Mouse (Mus musculus) adrenal gland, postnatal 10 days (tissue): ENCODE results near the gene Trir. TPM values are rescaled to one million over a fixed set of nuclear protein-coding genes. Genes with fewer than 3 reads are reported as not detected.
A peak's percentile ranks its signal among the peaks of the same experiment; 100 is the strongest.

Experiments
- DNase-seq: peaks from one replicate; pipeline ENCODE4 v3.0.0; 2021; ENCODE audit warnings: mixed read lengths
- long read RNA-seq, 2 experiments: library from polyadenylated mRNA; stranded (forward); transcript quantifications; one replicate each; pipeline ENCODE4 v2.0.0; 2021
- total RNA-seq, 2 experiments: library from RNA; stranded (reverse); gene quantifications; 2 replicates each; pipeline ENCODE4 v1.2.3; 2021

Trir gene
- total RNA-seq: 100 to 1,000 TPM; 143 to 155 TPM
- long read RNA-seq, experiment 1, transcript Trir-201 (3 exons, 902 nt): major isoform, 141 of 163 reads
- long read RNA-seq, experiment 1, partial matches to known transcripts: 8 of 163 reads
- long read RNA-seq, experiment 1, other reads (novel, unspliced or antisense): 14 of 163 reads
- long read RNA-seq, experiment 2, transcript Trir-201 (3 exons, 902 nt): major isoform, 63 of 87 reads
- long read RNA-seq, experiment 2, partial matches to known transcripts: 19 of 87 reads
- long read RNA-seq, experiment 2, other reads (novel, unspliced or antisense): 5 of 87 reads

DNA sequence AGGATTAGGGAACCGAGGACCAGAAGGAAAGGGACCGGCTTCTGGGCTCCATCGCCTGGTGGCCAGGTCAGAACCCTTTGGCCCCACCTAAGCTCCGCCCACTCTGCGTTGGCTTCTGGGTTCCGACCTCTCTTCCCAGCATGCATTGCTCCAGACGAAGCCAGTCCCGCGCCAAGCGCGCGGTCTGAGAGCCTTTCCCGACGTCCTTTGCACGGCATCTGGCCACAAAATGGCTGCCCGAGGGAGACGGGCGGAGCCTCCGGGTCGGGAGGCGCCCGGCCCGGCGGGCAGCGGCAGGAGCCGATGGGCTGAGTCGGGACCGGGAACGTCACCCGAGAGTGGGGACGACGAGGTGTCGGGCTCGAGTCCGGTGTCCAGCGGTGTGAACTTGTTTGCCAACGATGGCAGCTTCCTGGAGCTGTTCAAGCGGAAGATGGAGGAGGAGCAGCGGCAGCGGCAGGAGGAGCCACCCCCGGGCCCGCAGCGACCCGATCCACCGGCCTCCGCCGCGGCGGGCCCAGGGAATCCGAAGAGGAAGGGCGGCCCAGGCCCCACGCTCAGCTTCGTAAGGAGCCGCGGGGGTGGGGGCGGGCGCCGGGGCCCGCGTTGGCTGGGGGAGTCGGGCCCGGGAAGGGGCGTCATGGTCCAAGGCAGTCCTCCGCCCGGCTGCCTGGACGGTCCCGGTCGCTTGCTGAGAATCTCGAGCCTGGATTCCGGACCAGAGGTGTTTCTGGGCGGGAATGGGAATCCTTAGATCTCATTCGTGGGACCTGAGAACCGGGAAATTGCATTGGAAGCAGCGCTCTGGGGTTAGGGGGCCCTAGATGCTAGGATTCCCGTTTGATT lies at the start of gene Trir:
Gene Trir, plus strand, starts transcription at position 154 of the 846 bp plus-strand sequence.
- peak; percentile 97 for DNase-seq

DNA sequence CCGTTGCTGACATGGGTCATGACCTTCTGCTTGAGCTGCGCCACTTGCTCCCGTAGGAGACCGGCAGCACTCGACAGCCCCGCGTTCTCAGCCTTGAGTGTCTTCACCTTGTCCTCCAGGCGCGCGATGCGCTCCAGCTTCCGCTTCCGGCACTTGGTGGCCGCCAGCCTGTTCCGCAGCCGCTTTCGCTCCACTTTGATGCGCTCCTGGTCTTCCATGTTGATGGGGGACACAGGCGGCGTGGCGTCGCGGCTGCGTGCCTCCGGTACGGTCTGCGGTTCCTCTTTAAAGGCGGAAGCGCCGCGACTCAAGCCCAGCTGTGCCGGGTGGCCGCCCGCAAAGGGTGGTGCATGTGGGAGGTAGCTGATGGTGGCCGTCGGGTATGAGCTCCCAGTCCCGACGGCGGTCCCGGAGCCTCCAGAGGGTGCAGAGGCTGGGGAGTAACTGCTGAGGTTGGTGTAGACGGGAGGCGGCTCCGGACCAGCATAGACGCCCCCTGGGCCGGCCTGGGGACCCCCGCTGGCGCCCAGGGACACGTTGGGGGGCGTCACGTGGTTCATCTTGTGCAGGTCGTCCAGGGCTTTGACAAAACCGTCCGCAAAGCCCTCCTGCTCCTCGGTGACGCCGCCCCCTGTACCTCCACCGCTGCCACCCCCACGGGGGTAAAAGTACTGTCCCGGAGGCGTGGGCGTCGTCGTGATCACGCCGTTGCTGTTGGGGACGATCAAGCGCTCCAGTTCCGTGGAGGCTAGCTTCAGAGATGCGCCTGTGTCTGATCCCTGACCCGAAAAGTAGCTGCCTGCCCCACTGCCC lies 49.0 kb upstream of the Trir start:
- peak; percentile 83 for DNase-seq

DNA sequence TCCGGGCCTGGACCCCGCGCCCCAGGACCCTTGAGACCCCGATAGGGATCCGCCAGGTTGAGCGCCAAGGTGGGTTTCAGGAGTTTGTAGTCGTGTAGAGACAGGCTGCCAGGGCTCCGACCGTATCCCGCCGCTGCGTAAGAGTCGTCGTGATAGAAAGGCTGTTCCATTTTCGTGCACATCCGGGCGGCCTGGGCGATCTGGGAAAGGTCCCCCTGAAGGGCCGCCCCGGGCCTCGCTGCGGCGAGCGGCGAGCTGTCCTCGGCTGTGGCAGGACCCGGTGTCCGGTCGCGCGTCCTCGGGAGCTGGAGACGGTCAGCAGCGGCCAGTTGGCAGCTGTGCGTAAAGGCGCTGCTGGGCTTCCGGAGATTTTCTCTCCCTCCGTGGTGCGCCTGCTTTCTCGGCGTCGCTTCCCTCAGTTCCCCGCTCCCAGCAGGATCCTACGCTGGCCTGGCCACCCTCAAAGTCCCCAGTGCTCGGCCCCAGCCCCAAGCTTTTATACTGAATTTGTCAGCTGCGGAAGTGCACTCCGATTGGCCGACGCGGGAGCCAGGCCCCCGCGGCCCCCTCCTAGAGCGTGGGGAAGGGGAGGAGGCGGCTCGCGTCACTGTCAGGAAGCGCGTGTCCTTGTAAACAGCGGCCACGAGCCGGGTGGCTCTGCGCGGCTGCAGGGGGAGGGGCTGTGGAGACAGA lies 48.2 kb upstream of the Trir start, which contains the start of gene Junb:
Gene Junb, minus strand, starts transcription at position 471 of the 693 bp plus-strand sequence.
- DNase-seq: peak; percentile 99

DNA sequence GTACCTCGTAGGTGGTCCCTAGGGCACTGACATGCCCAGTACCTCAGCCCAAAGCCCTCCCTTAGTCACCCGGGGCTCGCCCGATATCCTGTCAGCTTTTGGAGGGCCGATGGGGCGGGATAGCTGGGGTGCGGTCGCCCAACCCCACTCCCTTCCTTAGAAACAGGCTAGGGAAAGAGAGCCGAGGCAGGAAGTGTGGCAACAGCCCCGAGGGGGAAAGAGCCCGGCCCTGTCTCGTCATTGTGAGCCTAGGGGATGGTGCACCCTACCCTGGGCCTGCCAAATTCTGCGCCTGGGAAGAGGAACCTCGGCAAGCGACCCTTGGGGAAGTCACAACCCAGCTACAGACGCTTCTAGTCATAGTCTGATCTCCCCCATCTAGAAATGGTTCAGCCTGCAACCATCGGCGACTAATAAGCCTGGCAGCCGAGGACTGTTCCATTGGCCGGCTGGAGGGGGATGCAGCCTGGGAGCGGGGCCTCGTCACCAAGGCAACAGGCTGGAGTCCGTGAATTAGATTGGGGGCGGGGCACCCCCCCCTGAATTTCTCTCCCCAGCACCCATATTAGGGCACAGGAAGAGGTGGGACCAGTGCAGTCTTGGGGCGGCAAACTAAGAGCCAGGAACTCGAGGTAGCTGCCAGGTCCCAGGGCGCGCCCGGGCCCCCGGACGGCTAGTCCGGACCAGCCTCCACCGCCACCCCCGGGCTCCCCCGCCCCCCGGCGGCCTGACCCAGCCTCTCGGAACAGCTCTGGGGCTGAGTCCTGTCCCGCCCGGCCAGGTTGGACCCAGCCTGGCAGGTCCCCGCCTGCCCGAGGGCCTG lies 46.8 kb upstream of the Trir start:
- DNase-seq: peak; percentile 94

DNA sequence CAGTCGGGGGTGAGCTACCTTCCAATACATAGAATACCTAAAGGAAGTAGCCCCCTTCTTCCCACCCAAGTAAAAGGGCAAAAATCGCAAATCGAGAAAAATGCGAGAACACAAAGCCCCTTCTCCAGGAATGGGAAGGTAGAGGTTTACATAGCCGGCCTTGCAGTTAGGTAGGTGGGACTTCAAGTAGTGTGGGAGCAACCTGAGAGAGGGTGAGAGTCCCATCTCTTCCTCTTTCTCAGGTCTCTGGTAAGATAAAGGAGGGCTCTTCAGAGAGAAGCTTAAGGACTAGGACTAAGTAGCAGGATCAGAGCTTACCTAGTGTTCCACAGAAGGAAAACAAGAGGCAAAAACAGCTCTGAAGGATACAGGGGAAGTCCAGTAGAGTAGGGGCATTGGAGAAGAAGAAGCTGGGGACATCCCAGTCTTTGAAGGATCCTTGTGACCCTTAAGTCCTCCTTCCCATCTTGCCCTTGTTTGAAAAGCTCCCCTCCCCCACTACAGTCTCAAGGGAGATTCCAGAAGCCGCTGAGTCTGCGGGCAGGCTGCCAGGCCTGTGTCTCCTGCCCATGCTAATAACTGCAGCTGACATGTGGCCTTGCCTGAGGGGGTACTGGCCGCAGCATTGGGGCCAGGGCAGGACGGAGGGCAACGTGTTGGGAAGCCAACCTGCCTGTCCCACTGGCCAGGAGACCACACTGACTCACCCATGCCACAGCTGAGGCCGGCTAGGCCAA lies 45.8 kb upstream of the Trir start:
- DNase-seq: peak; percentile 91

DNA sequence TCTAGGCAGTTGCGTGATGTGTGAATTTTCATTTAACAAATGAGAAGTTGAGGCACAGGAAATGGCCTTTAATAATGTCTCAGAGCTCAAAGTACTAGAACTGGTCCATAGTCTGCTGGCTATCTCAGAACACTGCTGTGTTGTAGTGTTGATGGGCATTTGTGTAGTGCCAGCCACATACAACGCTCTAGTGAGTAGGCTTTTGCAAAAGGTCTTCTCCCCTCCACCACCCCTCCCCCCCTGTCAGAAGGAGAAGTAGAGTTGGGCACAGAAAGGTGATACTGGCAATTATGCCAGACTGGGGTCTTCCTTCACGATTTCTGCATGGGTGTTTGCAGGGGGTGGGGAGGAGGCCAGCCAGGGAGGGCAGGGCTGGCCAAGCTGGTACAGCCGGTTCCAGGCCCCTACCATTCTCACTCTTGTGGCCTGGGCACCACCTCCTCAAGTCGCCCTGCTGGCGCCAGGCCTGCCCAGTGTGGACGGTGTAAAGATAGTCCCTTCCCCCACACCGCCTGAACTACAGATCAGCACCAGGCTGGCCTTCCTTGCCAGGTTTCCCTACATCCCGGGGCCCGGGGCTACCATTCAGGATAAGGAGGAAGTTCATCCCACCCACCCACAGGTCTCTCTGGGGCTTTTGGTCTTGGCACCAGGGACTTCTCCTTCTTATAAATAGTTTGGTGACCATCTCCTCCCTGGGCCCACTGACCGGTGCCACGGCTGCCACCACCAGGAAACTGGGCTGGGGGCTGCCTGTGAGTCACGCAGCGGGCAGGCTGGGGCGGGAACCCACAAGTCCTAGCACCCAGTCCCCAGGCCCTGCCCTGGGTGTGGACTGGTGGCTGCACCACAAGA lies 44.8 kb upstream of the Trir start:
- no peak for DNase-seq

DNA sequence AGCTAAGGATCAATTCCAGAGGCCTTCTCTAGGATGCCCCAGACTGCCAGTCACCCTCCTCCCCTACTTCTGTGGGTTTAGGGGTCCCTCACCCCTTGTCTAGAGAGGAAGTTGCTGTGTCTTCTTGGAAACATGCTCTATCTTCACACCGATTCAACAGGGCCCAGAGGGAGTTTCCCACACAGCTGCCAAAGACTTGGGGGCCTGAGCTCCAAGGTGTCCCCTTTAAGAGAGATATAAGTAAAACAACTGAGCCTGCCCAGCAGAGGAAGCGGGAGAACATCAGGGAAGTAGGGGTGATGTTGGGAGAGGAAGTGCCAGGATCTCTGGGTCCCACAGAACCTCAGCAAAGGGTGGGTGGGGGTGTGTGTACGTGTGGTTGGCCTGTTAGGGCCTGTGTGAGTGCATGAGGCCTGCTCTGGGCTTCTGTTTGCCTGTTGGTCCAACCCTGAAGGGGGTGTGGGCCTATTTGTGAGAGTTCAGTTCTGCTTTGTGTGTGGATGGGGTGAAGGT lies 44.1 kb upstream of the Trir start:
- DNase-seq: no peak

DNA sequence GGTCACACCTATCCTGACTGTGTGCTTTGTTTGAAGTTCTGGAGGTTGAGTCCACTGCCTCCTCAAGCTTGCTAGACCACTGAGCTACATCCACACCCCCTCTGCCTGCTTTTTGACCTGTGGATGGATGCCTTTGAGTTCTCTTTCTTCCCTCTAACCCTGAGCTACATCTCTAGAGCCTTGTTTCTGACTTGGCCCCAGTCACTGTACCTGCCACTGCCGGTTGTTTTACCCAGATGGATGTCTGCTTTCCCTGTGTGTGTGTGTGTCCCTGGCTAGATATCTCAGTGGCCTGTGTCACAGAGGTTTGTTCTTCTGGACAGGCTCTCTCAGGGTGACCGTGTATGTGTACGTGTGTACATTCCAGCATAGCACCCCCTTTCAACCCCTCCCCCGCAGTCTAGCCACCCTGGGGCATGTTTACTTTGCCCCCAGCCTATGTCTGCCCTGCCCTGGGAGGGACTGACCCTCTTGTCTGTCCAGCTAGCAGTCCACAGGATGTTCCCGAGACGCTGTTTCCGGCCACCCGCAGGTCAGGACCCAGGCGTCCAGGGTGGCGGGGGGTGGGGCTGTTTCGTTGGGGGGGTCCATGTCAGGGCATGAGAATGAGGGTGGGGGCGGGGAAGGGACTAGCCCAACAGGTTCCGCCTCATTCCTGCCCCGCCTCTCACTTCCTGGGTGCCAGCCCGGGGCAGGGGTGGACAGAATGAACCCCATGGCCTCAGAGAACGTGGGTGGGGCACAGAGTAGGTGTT lies 42.2 kb upstream of the Trir start:
- DNase-seq: peak; percentile 50

DNA sequence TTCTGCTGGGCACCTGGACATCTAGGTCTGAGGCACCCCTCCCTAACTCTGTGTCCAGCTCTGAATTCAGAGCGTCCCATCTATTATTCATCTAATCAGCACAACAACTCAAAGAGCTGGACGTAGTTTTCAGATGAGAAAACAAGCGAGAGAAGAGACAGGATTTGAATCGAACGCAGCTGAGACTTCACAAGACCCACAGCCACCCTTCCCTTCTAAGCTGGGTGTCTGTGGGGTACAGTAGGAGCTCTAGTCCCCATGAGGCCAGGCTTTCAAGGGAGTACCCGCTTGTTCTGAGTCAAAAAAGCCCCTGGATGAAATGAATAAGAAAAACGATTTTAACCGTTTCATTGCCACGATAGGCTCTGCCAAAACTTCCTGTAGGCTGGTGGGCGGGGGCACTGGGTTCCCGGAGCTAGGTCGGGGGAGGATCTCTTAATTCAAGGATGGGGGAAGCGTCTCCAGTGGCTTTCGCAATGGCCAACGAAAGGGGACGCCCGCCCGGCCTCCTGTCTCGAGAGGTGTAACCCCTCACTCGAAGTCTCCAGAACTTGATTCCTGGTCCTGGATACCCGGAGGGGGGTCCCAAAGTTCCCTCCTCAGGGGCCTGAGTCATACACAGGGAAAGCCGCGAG lies 41.5 kb upstream of the Trir start:
- DNase-seq: no peak

DNA sequence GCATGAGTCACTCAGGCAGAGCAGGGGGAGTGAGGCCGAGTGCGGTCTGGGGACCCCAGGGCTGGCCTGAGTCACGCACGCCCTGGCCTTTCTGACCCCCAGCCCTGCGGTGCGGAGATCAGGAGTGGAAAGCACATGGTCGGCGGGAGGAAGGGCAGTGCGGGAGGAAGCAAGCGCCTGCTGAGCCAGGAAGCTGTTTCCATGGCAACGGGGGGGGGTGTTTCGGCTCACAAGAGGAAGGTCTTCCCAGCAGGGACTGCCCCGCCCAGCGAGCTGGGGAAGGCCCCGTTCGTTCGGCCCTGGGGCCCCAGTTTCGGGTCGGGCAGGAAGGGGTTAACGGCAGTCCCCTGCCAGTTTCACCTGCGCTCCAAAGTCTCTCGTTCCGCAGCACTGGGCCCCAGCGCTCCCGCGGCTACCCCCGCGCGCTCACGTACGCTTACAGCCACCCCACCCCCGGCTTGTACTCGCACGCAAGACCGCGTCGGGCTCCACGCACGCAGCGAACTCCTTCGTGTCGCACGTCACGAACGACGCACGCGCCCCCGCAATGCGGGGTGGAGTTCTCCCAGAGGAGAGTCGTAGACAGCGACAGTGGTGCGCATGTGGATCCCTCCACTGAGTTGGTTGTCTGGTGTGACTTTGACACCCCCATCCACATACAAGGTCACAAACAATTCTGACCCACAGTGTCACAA lies 40.8 kb upstream of the Trir start:
- DNase-seq: peak; percentile 94

DNA sequence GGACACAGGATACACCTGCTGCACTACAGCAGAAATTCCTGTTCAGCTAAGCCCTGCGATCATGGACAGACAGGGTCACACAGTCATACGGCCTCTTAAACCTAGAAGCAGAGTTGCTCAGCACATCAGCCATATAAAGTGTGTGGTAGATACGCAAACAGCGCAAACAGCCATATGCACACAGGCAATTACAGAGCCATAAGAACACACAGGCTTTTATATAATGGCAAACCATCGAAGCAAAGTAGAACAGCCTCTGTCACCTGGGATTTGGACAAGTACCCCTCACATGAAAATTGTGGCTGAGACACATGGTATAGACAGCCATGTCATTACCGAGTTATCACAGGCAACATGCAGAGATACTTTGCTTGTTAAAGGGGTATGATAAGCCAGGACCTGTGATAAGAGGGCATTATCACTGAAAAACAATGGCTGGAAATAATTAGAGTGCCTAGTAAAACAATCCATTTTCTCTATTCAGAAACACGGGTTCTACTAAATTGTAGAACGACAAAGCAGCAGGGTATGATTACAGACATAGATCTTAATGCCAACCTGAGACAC lies 40.2 kb upstream of the Trir start:
- DNase-seq: no peak

DNA sequence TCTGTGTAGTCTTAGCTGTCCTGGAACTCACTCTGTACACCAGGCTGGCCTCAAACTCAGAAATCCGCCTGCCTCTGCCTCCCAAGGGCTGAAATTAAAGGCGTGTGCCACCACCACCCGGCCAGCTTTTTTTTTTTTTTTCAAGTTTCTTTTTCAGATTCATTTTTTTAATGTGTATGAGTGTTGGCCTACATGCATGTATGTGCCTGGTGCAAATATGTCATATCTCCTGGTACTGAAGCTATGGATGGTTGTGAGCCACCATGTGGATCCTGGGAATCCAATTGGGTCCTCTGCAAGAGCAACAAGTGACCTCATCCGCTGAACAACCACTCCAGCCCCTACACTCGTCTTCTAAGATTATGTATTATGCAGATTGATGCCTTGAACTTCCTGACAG lies 39.2 kb upstream of the Trir start:
- no peak for DNase-seq

DNA sequence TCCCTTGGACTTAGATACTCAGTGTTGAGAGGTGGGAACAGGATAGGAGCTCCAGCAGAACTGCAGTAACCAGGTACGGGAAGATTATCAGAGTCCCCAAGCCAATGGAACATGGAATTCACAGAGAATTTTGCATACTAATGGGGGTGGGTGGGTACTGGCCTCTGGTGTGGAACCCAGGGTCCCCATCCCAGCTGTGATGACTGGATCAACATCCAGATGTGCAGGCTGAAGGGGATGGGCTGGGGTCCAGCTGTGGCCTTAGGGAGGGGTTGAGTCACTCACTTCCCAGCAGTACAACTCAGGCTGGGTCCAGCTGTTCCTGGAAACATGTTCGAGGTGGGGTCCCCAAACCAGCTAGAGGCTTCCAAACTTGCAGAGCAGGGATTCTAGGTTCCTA lies 38.7 kb upstream of the Trir start:
- no peak for DNase-seq

DNA sequence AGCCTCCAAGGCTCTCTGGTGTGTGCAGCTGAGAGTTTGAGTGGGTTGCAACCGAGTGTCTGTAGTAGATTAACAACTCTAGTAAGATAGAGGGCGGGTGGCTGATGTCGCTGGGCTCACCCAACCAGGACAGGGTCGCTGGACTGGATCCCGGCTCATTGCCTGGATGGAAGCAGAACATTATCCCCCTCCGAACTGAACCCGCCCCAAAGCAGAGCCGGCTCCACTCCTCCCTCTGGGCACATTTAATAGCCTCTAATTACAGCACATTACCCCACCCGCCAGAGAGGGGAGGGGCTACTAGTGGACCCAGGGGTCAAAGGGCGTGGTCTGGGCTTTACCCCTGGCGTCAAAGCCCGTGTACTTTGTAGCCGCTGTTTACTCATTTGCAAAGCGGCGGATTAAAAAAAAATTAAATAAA lies 37.3 kb upstream of the Trir start:
- peak; percentile 65 for DNase-seq

DNA sequence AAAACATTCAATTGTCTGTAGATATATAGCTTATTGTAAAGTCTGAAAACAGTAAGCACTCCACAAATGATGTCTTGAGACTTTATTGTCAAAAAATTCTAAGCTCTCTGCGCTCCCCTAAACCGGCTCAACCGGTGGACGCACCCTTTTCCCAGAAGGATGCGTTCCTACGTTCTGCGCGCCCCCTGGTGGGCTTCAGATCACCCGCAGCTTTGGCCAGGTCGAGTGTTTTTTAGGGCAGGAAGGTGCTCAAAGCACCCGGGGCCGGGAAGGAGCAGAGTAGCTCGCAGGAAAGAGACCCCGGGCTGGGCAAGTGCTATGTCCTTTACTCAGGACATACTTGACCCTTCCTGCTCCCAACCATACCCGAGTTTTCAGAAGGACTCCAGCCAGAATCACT lies 36.8 kb upstream of the Trir start:
- peak; percentile 96 for DNase-seq

DNA sequence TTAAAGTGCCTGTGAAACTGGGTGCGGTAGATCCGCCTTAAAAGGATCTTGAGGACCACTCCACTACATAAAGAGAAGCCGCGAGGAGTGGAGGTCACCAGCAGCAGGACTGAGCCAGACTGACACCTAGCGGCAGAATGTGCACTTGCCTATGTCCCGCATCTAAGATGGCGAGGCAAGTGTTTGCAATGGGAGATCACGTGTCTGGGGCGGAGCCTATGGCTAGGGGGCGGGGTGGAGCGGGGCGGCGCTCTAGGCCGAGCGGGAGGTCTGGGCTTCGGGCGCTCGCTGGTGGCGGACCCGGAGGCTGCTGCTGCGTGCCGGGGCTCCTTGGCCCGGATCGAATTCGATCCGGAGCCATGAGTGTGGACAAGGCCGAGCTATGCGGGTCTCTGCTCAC lies 36.3 kb upstream of the Trir start, which contains the start of gene Hook2:
Gene Hook2, plus strand, starts transcription at position 255 of the 400 bp plus-strand sequence.
- DNase-seq: peak; percentile 98

DNA sequence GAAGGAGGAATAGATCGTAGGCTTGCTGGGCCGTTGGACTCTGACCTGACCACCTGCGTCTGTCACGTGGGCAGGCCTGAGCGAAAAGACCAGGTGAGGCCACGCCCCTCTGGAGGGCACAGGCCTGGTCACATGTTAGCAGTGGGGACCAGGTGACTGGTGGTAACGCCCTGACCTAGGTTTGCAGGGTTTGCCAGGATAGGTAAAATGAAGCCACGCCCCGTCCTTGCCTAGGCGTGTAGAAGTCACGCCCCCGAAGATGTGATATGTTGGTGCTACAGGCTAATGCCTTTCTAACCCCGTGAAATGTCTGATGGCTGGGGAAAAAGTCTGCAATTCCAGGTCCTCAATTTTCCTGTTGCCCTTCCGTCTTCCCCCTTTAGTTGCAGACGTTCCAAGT lies 35.8 kb upstream of the Trir start:
- DNase-seq: no peak
